Mouse (Mus musculus): ENCODE results near the gene Hist1h2ag.

Gene Hist1h2ag

DNA sequence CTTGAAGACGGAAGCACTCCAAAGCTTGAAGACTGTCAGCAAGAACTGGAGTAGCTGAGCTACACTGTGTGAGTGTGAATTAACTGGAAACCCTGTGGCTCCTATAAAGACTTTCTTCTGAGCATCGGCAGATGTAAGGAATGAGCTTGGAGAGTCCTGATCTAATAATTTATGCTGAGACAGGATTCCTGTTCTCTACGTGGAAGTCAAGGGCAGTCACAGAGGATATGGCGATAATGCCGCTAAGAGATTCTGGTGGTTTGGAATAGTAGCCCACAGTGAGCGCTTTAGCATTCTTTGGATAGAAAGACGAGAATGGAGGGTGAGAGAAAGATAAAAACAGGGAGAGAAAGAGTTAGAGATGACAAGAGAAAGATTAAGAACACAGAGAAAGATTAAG lies 34.9 kb downstream of the Hist1h2ag start:
- no peak for DNase-seq

DNA sequence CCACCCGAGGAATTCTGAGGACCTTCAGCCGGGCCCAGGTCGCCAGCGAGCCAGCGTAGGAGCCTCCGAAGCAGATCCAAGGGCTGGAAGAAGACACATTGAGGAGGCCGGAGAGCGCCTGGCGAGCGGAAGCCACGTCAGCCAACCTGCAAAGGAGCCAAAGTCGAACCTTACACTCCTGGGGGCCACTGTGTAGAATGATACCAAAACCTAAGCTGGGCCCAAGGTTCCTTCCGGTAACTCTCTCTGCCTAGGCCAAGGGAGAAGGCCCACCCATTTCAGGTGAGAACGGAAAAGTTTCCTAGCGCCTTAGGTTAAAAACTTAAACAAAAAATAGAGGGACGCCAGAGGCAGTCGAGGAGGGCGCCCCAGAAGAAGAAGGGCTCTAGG lies 35.6 kb downstream of the Hist1h2ag start:
- no peak for DNase-seq

DNA sequence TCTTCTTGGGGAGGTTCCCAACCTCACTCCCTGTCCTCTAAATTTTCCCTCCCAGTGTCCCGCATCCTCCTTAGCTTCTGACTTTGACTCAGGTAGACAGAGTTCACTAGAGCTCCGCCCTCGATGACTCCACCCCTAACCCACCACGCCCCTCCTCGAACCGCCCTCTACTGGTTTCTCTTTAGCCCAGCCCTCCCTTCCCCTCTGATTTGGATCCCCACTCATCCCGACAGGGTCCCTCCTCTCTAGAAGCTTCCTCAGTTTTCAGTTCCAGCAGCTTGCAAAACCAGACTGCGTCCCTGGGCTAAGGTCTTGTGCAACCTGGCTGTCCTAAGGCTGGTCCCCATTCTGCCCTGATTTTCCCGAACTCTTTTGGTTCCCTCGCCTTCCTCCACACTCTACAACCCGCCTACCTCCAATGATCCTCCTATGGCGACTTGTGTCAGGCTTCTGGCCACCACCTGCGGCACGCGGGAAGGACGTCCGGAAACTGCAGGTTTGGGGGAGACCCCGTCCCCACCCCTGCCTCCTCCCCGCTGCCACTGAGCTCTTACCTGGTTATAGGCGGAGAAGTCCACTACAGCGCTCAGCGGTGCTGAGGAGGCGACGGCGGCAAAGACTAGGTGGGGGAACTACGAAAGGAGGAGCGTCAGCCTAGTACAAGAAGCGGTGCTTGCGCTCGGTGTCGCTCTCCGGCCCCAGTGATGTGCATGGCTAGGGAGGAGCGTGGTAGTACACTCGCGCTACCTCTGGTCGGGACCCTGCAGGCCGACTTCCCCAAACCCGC lies 36.2 kb downstream of the Hist1h2ag start:
- DNase-seq: peak; percentile 30 to 40

DNA sequence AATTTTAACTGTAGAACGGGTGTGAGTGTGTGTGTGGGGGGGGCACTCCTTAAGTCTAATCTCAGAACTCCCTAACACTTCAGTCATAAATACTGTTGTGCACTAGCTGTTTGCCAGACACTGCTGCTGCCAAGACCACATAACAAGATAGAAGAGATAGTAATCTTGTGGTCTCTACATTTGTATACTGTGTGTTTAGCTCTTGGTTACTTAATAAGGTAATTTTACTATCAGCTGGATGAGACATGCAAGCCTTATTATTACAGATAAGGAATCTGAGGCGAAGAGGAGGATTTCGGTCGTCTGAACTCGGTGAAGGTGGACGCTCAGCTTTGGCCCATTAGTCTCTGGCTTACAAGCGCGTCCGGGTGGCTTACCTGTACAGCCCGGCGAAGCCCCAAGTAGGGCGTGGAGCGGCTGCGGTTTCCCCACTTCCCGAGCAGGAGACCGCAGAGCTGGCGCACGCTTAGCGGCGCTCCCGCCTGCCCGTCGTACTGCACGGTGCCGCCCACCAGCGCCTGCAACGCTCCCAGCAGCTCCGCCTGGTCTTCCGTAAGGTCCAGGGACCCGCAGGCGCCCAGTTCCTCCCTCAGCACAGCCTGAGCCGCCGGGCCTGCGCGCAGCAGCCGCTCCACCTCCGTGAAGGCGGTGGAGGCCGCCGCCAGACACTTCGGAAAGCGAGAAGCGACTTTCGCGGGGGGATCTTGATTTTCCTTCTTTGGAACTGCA lies 37.0 kb downstream of the Hist1h2ag start:
- peak; percentile 52 to 54 for DNase-seq

DNA sequence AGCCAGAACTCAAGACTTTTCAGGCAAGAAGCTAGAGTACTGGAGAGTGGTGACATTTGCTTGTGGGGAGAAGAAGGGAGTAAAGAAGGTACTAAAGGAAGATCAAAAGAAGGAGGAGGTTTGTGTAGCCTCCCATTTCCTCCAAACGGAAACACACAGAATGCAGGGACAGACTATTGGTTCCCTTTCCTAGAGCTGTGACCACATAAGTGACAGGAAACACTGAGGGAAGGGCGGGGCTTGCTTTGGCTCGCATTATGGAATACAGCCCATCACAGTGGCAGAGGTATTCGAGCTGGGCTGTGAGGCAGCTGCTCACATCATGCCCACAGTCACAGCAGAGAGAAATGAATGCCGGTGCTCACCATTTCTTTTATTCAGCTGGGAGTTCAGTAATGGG lies 40.9 kb downstream of the Hist1h2ag start:
- no peak for DNase-seq

DNA sequence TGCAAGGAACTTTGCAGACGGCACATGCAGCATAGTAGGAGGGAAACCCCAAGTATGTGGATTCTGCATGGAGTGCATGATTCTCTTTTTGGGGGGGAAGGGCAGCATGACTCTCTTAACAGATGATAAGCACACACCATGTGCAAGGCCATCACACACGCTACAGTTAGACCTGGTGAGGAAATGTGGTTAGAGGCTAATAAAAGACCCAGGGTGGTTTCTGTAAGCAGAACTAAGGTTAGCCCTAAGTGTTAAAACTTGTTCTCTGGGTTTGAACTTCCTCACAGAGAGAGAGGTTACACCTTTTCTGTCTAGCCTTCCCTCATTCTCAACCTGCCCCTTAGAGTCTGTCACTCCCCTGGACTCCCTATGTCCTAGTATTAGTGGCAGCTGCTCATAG lies 41.4 kb downstream of the Hist1h2ag start:
- DNase-seq: no peak

DNA sequence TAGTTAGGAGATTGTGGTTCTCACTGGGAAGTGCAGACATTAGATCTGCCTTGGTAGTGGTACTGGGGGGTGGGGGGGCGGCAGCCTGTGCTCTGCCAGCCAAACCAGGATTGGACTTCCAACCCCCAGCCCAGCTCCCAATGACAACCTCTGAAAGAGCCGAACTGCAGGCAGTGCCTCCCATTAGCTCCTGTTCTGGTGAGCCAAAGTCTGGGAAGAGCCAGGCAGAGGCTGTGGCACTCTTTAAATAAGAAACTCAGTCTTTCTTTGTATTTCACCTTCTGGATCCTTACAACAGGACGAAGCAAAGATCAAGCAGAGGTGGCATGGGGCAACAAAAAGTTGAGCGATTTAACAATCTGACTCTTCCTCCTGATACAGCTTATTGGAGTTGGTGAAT lies 43.6 kb downstream of the Hist1h2ag start:
- DNase-seq: no peak

DNA sequence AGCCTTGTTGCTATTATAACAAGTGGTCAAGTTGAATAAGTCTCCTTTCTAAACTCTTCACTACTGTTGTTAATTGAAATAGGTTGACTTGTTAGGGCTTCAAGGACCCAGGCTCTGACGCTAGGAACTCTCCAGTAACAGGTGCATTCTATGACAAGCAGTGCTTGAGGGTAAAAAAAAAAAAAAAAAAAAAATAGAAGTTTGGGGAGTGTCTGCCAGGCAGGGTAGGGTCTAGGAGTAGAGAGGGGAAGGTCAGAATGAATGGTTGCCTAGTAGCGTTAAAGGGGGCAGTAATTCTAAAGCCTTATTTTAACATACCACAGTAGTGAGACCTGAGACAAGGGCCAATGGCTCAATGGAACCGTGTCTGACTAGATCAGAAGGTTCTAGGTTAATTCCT lies 44.3 kb downstream of the Hist1h2ag start:
- no peak for DNase-seq

DNA sequence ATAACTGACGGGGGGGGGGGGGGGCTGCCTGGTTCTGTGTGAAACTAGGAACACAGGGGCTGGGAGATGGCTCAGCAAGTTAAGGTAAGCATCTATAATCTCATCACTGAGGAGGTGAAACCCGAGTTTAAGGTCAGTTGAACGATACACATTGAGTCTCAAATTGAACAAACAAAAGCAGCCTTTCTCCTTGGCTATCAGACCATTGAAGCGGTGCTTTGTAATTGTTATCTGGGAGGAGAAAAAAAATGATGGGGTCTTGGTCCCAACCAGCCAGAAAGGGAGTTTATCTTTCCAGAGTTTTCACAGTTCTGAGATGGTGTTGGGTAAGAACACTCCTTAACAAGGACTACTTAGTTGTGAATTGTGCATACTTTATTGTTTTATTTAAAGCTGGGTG lies 44.9 kb downstream of the Hist1h2ag start:
- no peak for DNase-seq

DNA sequence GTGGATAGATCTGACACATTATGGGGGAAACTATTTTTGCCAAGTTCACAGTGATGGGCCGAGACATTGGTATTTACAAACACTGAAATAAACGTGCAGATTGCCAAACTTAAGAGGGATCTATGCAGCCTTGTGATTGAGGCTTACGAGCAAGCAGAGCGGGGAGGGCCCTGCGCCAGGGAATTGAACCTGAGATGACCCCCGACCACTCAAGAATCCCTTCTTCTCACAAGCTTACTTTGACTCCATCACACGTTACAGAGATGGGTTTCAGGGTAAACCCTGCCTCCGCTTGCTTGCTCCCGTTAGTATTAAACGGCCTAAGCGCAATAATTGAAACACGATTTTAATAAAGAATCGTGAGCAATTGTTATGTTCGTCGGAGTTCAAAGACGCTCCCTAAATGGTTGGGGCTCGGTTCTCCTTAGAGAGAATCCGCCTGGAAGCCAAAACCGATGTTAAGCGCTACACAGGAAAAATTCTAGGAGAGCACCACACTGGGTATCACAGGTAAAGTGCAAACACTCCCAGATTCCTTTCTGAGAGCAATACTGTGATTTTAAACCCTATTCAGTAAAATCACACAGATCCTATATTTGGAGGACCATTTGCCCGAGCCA lies 45.4 kb downstream of the Hist1h2ag start:
- DNase-seq: no peak

DNA sequence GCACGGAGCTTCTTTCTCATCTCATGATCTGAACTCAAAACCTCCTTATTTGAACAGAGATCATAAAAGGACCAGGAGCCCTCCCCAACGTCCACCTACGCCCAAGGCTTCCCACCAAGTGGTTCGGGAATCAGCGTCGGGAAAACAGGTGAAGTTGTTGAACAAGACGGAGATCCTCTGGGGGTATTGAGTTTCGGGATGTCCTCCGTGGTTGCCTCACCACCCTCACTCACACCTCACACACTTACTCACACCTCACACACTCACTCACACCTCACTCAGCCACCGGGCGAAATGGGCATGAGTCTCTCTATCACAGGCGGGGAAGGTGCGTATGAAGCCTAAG lies 45.9 kb downstream of the Hist1h2ag start:
- peak in 1 of 2 experiments; percentile 26 for DNase-seq

DNA sequence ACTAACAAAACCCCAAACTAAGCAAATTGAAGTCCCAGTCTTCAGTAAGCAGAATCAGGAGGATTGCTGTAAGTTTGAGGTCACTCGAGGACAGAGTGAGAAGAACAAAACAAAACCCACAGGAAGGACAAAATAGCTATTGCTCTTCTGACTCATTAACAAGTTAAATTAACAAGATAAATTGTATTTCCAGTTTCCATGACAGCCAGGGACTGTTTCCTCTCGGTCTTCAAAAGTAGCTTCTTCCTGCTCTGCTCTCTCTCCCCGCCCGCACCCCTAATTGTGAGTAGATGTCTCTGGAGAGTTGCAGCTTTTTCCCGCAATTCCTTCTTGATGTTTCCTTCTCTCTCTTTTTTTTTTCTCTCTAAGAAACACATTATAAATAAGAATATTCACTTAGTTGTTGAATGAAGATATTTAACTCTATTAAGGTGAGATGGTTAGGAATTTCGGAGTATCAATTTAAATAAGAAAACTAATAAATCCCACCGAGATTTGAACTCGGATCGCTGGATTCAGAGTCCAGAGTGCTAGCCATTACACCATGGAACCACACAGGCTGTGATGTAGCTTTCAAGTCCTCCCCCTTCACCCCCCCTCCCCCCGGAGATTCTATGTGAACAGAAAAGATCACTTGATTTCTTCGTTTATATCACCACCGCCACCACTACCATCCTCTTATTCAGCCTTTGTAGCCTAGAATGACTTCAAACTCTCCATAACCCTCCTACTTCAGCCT lies 46.5 kb downstream of the Hist1h2ag start:
- DNase-seq: peak; percentile 32 to 37

DNA sequence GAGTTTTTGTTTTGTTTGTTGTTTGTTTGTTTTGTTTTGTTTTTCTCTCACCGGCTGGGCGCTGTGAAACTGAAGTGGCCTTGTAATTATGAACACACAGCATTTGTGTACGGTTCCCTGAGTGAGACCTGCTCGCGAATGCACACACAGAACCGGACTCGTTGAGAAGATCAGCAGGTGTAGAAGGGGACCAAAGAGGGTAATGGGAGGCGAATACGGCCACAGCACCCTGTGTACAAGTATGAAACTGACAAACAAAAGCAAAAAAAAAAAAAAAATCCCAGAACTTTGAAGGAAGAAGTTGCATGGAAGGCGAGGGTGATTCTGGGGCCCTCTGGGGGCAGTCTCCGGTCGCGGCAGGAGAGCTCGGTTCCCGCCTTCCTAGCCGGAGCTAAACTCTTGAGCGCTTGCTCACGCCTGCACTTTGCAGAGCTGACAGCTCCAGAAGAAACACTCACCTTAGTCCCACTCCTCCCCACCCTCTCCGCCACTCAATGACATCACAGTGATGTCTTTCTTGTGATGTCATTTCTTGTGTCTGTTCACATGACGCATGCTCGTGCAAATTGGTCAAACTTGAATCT lies 47.3 kb downstream of the Hist1h2ag start:
- peak; percentile 20 to 39 for DNase-seq

DNA sequence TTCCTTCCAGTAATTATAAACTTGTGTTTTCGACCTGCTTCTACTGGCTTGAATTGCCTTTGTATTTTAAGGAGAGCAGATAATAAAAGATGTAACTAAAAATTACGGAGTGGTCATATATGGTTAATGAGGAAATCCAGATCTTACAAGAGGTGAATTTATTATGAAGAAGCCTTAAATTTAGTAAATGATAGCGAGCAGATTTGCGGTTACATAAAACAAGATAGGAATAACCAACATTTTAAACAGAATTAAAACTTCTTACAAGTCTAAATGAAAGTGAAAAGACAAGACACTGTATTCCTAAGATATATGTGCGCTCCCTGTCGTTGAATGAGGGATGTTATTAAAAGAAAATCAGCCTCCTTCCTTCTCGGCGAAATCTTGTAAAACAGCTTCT lies 47.8 kb downstream of the Hist1h2ag start:
- no peak for DNase-seq

DNA sequence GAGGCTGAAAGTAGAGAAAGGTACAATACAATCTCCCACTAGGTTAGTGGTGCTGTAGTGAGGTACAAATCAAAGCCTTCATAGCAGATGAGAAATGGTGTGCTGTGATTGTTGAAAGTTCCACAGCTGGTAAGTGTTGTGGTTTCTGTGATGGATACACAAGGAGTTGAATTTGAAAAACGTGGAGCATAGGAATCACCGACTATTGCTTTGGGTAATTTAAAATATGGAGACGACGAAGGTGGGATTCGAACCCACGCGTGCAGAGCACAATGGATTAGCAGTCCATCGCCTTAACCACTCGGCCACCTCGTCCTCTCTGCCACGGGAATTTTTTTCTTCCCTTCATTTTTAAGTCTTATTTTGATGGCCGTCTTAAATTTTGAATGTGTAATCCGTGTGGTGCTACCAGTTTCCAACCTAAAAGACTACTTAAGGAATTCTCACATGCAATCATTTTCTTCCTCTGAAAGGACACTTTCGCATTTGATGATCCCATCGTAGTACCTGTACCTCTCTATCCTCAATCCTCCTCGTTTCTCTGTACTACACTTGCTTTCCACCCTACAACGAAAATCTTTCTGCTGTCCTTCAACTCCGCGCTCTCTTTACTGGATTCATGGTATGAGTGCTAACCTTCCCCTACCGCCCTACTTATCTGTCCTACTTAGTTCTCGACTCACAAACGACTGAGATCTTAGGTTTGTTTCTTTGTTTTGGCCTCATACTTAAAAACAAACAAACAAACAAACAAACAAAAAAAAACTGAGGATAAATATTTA lies 48.6 kb downstream of the Hist1h2ag start:
- peak; percentile 48 to 51 for DNase-seq

DNA sequence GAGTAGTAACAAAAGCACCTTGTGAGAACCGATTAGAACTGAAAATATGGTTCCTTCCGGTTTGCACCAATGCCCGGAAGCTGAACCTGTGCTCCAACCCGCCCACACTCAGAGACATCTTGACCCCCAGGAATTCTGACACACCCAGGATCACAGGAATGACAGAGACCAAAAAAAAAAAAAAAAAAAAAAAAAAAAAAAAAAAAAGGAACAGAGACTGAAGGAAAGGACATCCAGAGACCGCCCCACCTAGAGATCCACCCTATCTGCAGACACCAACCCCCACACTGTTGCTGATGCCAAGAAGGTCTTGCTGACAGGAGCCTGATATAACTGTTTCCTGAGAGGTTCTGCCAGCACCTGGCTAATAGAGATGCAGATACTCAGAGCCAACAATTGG lies 50.2 kb downstream of the Hist1h2ag start:
- DNase-seq: no peak
